Mouse (Mus musculus) intestine, embryonic 15.5 days (tissue): Measurements from ENCODE around the gene Slc40a1. TPM values are rescaled to one million over a fixed set of nuclear protein-coding genes. Genes with fewer than 3 reads are reported as not detected.

ENCODE experiments used
- ATAC-seq: fragments of 200-750 bp; cut with Nextera tagmentation; 2 replicates; pipeline ENCODE4 v1.8.0; 2017; ENCODE audit warnings: moderate TSS enrichment, moderate library complexity
- H3K27ac ChIP-seq: fragments of 300-500 bp; sonication (generic); 2 replicates; pipeline ENCODE4 v1.5.1; 2015; ENCODE audit warnings: mild to moderate bottlenecking, inconsistent platforms
- H3K27me3 ChIP-seq: fragments of 300-500 bp; sonication (generic); replicated peaks from 2 replicates; pipeline ENCODE4 v1.6.1; 2015; ENCODE audit warnings: inconsistent platforms
- H3K36me3 ChIP-seq: fragments of 300-500 bp; sonication (generic); 2 replicates; pipeline ENCODE4 v1.6.1; 2015; ENCODE audit warnings: inconsistent platforms
- H3K4me1 ChIP-seq: fragments of 300-500 bp; sonication (generic); replicated peaks from 2 replicates; pipeline ENCODE4 v1.6.1; 2015; ENCODE audit warnings: inconsistent platforms
- H3K4me2 ChIP-seq: fragments of 300-500 bp; sonication (generic); replicated peaks from 2 replicates; pipeline ENCODE4 v1.6.1; 2015; ENCODE audit warnings: mild to moderate bottlenecking, inconsistent platforms
- H3K4me3 ChIP-seq: fragments of 300-500 bp; sonication (generic); replicated peaks from 2 replicates; pipeline ENCODE4 v1.5.1; 2015; ENCODE audit warnings: inconsistent platforms
- H3K9ac ChIP-seq: fragments of 300-500 bp; sonication (generic); 2 replicates; pipeline ENCODE4 v1.6.1; 2015; ENCODE audit warnings: inconsistent platforms
- H3K9me3 ChIP-seq: fragments of 300-500 bp; sonication (generic); 2 replicates; pipeline ENCODE4 v1.6.1; 2016; ENCODE audit warnings: inconsistent platforms
- WGBS: fragments of 180-500 bp; shearing (Covaris S2); methylation state at CpG from one replicate; pipeline ENCODE4 v1.1.7; 2015; 5-methylcytosine and 5-hydroxymethylcytosine counted together
- polyA plus RNA-seq: library from polyadenylated mRNA; unstranded; fragments of >200 nt; fragmentation: Nextera tagmentation; extraction: Ambion mirVana; gene quantifications from 2 replicates; pipeline ENCODE4 v1.2.1, GENCODE M21; 2015

Slc40a1 gene
- 143 and 151 TPM in 2 replicates for polyA plus RNA-seq

GRCm38 (mm10) chr1:45926393-45926763, at the start of gene Slc40a1:
Slc40a1 (minus strand) TSS chr1:45926523.
- Histone ChIP-seq H3K27ac (peak within 1 kb of the TSS; percentile 71), H3K4me2 (peak within 1 kb of the TSS; percentile 87), H3K27me3 (no peaks in the 10 kb centered on the region), H3K36me3 (no peaks in the 10 kb centered on the region), H3K4me1 (0 out of 2 replicates have a peak, but pooled peaks cover 8% of the 10 kb centered on the region), H3K4me3 (peak within 1 kb of the TSS; percentile 61), H3K9ac (peak within 1 kb of the TSS; percentile 55), H3K9me3 (no peaks in the 10 kb centered on the region)
- WGBS = 26% methylated on average over 9 of the region's 9 CpGs
- peak; percentile 46 for ATAC-seq

GRCm38 (mm10) chr1:45971314-45971713, 45.0 kb upstream of the Slc40a1 start:
- H3K36me3 ChIP-seq = no peaks in the 10 kb centered on the region
- H3K9me3 ChIP-seq = no peaks in the 10 kb centered on the region
- no peaks in the 10 kb centered on the region for H3K27me3 ChIP-seq

GRCm38 (mm10) chr1:45948988-45949387, 22.7 kb upstream of the Slc40a1 start:
- H3K36me3 ChIP-seq = no peaks in the 10 kb centered on the region
- no peaks in the 10 kb centered on the region for H3K27me3 ChIP-seq
- H3K4me3 ChIP-seq = no peak overlapping the region
- WGBS = 48% methylated on average over 2 of the region's 2 CpGs
- no peak overlapping the region for H3K27ac ChIP-seq
- no peak overlapping the region for H3K4me2 ChIP-seq
- H3K9me3 ChIP-seq = no peaks in the 10 kb centered on the region
- H3K4me1 ChIP-seq = no peaks in the 10 kb centered on the region
- no peak overlapping the region for H3K9ac ChIP-seq
- no peak for ATAC-seq

More at GRCm38 (mm10) chr1:45971314-45971713, 45.0 kb upstream of the Slc40a1 start:
- ATAC-seq = no peak
- H3K4me1 ChIP-seq = no peaks in the 10 kb centered on the region
- no peak overlapping the region for H3K4me3 ChIP-seq
- H3K4me2 ChIP-seq = no peak overlapping the region
- 86% methylated on average over 4 of the region's 4 CpGs for WGBS
- no peak overlapping the region for H3K9ac ChIP-seq
- no peak overlapping the region for H3K27ac ChIP-seq

GRCm38 (mm10) chr1:45947843-45948242, 21.5 kb upstream of the Slc40a1 start:
- H3K27ac ChIP-seq = no peak overlapping the region
- H3K36me3 ChIP-seq = no peaks in the 10 kb centered on the region
- H3K9ac ChIP-seq = no peak overlapping the region
- H3K4me3 ChIP-seq = no peak overlapping the region
- H3K27me3 ChIP-seq = no peaks in the 10 kb centered on the region
- H3K4me1 ChIP-seq = no peaks in the 10 kb centered on the region
- H3K4me2 ChIP-seq = no peak overlapping the region
- no peak for ATAC-seq
- 72% methylated on average over 1 of the region's 1 CpGs for WGBS
- no peaks in the 10 kb centered on the region for H3K9me3 ChIP-seq

- H3K4me3 ChIP-seq = no peak overlapping the region
- ATAC-seq = no peak
- H3K9ac ChIP-seq = no peak overlapping the region
- H3K9me3 ChIP-seq = no peaks in the 10 kb centered on the region
- no peaks in the 10 kb centered on the region for H3K36me3 ChIP-seq
- 0 out of 2 replicates have a peak, but pooled peaks cover 3% of the 10 kb centered on the region for H3K4me1 ChIP-seq
- no peak overlapping the region for H3K27ac ChIP-seq
- no peak overlapping the region for H3K4me2 ChIP-seq
- H3K27me3 ChIP-seq = no peaks in the 10 kb centered on the region
These were observed 4.8 kb upstream of the Slc40a1 start for GRCm38 (mm10) chr1:45931127-45931526.

- WGBS = 57% methylated on average over 3 of the region's 3 CpGs
- Histone ChIP-seq H3K4me2 (no peak overlapping the region), H3K4me3 (no peak overlapping the region), H3K36me3 (no peaks in the 10 kb centered on the region), H3K27ac (no peak overlapping the region), H3K27me3 (no peaks in the 10 kb centered on the region), H3K9ac (no peak overlapping the region), H3K4me1 (0 out of 2 replicates have a peak, but pooled peaks cover 8% of the 10 kb centered on the region), H3K9me3 (no peaks in the 10 kb centered on the region)
- no peak for ATAC-seq
These were observed 588 bp upstream of the Slc40a1 start for GRCm38 (mm10) chr1:45926911-45927310.

GRCm38 (mm10) chr1:45925500-45926392, 577 bp downstream of the Slc40a1 start:
- Histone ChIP-seq H3K36me3 (no peaks in the 10 kb centered on the region), H3K9ac (peak overlapping the region; percentile 55), H3K4me1 (0 out of 2 replicates have a peak, but pooled peaks cover 8% of the 10 kb centered on the region), H3K4me2 (peak overlapping the region; percentile 87), H3K27me3 (no peaks in the 10 kb centered on the region), H3K4me3 (peak overlapping the region; percentile 61), H3K9me3 (no peaks in the 10 kb centered on the region), H3K27ac (peak overlapping the region; percentile 71)
- peak; percentile 95 for ATAC-seq
- WGBS = under 1% methylated on average over 53 of the region's 53 CpGs

GRCm38 (mm10) chr1:45925131-45925499, 1.2 kb downstream of the Slc40a1 start:
- WGBS = 5% methylated on average over 7 of the region's 7 CpGs
- H3K9me3 ChIP-seq = no peaks in the 10 kb centered on the region
- H3K27me3 ChIP-seq = no peaks in the 10 kb centered on the region
- H3K4me1 ChIP-seq = 0 out of 2 replicates have a peak, but pooled peaks cover 8% of the 10 kb centered on the region
- H3K4me3 ChIP-seq = peak overlapping the region; percentile 61
- H3K27ac ChIP-seq = no peak overlapping the region
- H3K4me2 ChIP-seq = peak overlapping the region; percentile 87
- ATAC-seq = peak; percentile 27
- H3K36me3 ChIP-seq = no peaks in the 10 kb centered on the region
- H3K9ac ChIP-seq = peak overlapping the region; percentile 55

- peak overlapping the region; percentile 61 for H3K4me3 ChIP-seq
- no peak overlapping the region for H3K27ac ChIP-seq
- peak overlapping the region; percentile 87 for H3K4me2 ChIP-seq
- H3K36me3 ChIP-seq = no peaks in the 10 kb centered on the region
- 0 out of 2 replicates have a peak, but pooled peaks cover 8% of the 10 kb centered on the region for H3K4me1 ChIP-seq
- H3K9ac ChIP-seq = no peak overlapping the region; the same call in 1 of the 2 replicates
- H3K9me3 ChIP-seq = no peaks in the 10 kb centered on the region
- 26% methylated on average over 7 of the region's 7 CpGs for WGBS
- H3K27me3 ChIP-seq = no peaks in the 10 kb centered on the region
- ATAC-seq = no peak
These were observed 1.8 kb downstream of the Slc40a1 start for GRCm38 (mm10) chr1:45924516-45924915.

- H3K4me3 ChIP-seq = peak overlapping the region; percentile 61; the same call in 1 of the 2 replicates
- 0 out of 2 replicates have a peak, but pooled peaks cover 8% of the 10 kb centered on the region for H3K4me1 ChIP-seq
- H3K9me3 ChIP-seq = no peaks in the 10 kb centered on the region
- no peaks in the 10 kb centered on the region for H3K27me3 ChIP-seq
- H3K36me3 ChIP-seq = no peaks in the 10 kb centered on the region
- H3K27ac ChIP-seq = no peak overlapping the region
- WGBS = 60% methylated on average over 4 of the region's 4 CpGs
- peak overlapping the region; percentile 87 for H3K4me2 ChIP-seq
- no peak for ATAC-seq
- H3K9ac ChIP-seq = no peak overlapping the region
These were observed 3.0 kb downstream of the Slc40a1 start for GRCm38 (mm10) chr1:45923306-45923705.

- Histone ChIP-seq H3K36me3 (no peaks in the 10 kb centered on the region), H3K27ac (peak overlapping the region; percentile 62; the same call in 1 of the 2 replicates), H3K27me3 (no peaks in the 10 kb centered on the region), H3K4me3 (no peak overlapping the region), H3K4me1 (0 out of 2 replicates have a peak, but pooled peaks cover under 1% of the 10 kb centered on the region), H3K9me3 (no peaks in the 10 kb centered on the region), H3K9ac (no peak overlapping the region), H3K4me2 (peak overlapping the region; percentile 23; the same call in 1 of the 2 replicates)
- 55% methylated on average over 3 of the region's 3 CpGs for WGBS
- ATAC-seq = peak; percentile 68
These were observed 5.6 kb downstream of the Slc40a1 start for GRCm38 (mm10) chr1:45920703-45921102.

- WGBS = 100% methylated on average over 1 of the region's 1 CpGs
- no peaks in the 10 kb centered on the region for H3K9me3 ChIP-seq
- H3K4me2 ChIP-seq = no peak overlapping the region
- H3K27me3 ChIP-seq = no peaks in the 10 kb centered on the region
- no peak overlapping the region for H3K27ac ChIP-seq
- no peaks in the 10 kb centered on the region for H3K4me1 ChIP-seq
- H3K4me3 ChIP-seq = no peak overlapping the region
- no peaks in the 10 kb centered on the region for H3K36me3 ChIP-seq
- H3K9ac ChIP-seq = no peak overlapping the region
- ATAC-seq = no peak
These were observed 6.6 kb downstream of the Slc40a1 start for GRCm38 (mm10) chr1:45919752-45920151.
